Mouse (Mus musculus): ENCODE results near the gene Syn3.

The Syn3 gene

GRCm38 (mm10) chr10:86416806-86417205, 81.9 kb downstream of the Syn3 start:
- peak; percentile 21 for DNase-seq

GRCm38 (mm10) chr10:86410868-86411267, 87.8 kb downstream of the Syn3 start:
- DNase-seq: peak; percentile 19

DNA sequence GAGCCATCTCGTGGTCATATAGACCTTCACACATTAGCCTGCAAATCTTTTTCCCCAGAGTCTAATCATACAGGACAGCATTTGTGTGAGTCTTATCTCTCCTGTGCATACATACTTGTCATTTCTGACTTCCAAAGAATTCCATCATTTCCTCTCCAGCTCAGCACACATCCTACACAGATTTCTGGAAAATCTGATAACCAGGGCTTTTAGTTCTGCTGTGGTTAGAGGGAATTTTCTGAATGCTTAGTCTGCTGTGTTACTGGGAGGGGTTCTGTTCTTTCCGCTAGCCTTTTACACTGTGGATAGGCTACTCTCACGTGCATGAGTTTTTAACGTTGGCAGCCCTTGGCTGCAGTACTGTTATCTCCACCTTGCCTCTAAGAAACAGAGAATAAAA, 91.7 kb downstream of the Syn3 start:
- no peak for DNase-seq

DNA sequence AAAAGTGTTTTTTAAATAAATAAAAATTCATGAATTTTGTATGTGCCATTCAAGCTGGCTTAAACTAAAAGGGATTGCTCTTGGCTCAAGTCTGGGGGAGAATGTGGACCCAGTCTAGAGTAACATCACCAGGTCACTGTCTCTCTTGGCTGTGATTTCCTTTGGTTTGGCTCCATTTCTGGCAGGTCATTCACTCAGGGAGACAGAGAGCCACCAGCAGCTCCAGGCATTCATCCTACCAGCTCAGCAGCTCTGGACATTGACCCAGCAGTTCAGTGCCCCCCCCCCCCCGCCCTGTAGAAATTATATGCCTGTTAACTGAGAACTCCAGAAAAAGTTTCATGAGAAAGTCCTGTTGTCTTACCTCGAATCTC, 100.4 kb downstream of the Syn3 start:
- DNase-seq: no peak

DNA sequence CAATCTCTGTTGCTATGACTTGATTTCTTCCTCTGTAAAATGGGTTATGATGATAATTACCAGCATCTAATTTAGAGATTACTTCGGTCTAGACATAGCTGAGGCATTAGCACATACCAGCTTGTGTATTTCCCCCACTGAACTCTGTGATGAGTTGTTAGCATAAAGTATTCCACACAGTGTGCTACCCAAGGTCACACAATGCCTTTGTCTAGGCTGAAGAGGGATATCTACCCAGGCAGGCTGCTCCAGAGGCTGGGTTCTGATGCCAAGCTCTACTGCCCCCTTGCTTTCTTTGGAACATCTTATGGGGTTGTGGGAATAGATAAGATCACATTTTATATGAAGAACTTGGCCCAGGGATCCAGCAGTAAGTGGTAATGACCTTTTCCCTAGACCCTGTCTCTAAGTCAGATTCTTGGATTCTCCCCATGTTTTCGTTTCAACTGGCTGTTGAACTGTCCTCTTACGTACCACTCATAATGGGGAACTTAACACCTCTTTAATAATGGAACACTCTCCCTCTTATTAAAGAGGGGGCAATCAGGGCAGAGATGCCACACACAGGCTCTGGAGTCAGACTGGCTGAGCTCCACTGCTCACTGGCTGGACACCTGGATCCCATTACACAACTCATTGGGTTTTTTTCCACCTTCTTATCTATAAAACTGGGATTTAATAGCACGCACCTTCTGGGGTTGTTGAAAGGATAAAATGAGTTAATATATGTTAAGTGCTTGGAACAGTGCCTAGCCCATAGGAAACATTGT, 100.9 kb downstream of the Syn3 start:
- DNase-seq: no peak

GRCm38 (mm10) chr10:86392399-86392798, 106.3 kb downstream of the Syn3 start:
- DNase-seq: no peak

- DNase-seq: peak; percentile 19
Observed at GRCm38 (mm10) chr10:86389913-86390312, 108.8 kb downstream of the Syn3 start.

DNA sequence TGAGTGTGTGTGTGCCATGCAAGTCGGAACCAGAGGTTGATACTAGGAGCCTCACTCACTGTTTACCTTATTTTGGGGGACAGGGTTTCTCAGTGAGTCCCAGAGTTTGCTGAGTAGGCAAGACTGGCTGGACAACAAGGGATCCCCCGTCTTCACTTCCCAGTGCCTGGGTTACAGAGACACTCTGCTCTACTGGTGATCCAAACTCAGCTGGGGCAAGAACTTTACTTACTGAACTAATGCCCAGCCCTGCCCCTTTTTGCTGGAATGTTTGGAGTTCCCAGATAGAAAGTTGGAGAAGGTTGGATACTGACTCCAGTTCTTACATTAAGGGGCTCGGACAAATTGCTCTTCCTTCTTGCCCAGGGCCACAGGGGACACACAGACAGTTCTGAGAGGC, 109.3 kb downstream of the Syn3 start:
- DNase-seq: no peak

DNA sequence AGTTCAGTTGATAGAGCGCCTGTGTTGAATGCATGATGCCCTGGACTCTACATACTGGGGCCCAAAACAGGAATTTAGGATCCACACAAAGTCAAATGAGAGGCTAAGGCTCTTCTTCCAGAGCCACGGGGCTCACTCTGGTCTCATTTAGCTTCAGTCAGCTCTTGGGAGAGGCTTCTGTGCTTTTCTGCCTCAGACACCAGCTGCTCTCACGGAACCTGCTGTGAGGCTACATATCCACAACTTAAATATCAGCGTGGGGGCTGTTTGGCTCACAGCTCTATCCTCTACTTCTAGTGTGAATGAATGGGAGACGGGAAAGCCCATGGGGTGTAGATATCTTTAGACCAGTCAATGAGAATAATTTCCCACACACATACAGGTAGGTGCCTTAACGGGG, 109.9 kb downstream of the Syn3 start:
- no peak for DNase-seq

DNA sequence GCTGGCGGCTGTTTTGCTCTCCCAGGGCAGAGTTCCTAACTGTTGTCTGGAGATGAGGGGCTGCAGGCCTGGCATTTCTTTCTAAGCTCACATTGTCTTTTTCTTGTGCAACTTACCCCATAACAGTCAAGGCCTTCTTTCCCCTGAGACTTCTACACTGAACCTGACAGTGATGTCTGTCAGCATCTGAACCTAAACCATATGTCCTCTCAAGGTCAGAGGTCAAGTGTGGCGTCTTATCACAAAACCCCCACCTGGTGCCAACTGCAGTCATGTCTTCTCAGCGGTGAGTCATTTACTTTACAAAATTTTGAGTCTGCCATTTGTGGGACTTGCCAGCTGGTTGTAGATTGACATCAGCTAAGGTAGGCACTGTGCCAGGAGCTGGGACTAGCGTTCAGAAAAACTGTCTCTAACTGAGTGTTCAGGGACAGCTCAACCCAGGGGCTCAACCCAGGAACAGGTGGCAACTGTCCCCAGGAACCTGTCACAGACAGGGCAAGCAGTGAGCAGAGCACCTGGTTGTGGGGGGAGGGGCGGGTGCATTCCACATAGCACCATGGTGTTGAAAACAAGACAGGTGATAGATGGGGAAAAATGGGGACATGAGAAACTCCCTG, 110.8 kb downstream of the Syn3 start:
- DNase-seq: peak; percentile 24

DNA sequence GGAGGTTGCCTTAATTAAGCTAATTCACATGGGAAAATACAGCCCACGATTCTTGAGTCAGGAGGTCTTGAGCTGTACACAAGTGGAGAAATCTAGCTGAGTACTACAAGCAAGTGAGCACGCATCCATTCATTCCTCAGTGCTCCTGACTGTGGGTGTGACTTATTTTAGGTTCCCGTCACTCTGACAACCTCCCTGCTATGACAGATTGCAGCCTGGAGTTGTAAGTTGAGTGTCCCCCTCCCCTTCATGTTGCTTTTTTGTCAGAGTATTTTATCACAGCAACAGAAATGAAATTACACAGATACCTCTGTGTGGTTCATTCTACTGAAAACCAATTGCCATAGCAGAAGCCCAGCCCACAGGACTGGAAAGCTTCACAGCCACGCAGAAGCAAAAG, 112.5 kb downstream of the Syn3 start:
- DNase-seq: no peak

DNA sequence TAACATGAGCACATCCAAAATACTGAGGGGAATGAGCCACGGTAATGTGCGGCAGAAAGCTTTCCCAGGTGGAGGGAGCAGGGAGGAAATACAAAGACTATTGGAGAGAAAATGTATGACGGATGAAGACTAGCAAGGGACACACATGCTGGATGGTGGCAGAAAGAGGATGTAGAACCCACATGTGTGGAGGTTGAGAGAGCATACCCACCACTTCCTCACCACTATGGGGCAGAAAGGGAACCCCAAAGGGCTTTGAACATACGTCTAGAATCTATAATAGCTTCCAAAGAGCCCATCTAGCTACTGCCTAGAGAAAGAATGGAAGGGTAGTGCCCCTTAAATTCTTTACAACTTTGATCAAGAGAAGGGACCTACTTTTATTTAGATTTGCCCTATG, 113.0 kb downstream of the Syn3 start:
- DNase-seq: no peak

GRCm38 (mm10) chr10:86384655-86385054, 114.0 kb downstream of the Syn3 start:
- DNase-seq: no peak

DNA sequence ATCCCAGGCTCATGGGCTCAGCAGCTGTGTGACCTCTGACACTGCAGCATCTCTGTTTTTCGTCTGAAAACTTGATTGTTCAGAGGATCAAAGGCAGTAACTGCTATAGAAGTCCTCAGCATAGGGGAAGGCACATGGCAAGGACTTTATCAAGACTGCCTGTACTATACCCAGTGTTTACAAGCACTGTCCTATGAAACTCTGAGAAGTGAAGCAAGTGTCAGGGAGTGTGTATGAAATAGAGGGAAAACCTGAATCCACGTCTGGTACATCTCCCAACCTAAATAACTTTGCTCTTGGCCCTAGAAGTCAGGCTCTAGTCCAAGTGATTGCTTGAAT, 116.8 kb downstream of the Syn3 start:
- no peak for DNase-seq

GRCm38 (mm10) chr10:86381150-86381921, 117.4 kb downstream of the Syn3 start:
- DNase-seq: no peak

GRCm38 (mm10) chr10:86380626-86381025, 118.1 kb downstream of the Syn3 start:
- DNase-seq: no peak

DNA sequence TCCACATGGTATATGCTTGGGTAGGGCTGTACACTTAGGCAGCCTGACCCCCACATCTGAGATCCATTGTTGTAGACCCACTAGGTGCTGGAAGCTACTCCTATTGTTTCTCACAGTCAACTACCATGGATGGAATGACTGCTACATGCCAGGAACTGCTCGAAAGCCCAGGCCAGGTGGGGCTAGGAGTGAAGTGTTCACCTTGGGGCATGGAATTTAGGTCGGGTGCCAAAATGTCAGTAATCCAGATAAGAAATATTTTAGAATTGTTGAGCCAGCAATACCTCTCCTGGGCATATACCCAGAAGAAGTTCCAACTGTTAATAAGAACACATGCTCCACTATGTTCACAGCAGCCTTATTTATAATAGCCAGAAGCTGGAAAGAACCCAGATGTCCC, 119.9 kb downstream of the Syn3 start:
- peak; percentile 38 for DNase-seq

GRCm38 (mm10) chr10:86376392-86377185, 122.1 kb downstream of the Syn3 start:
- DNase-seq: peak; percentile 43

- DNase-seq: peak; percentile 50
Observed at GRCm38 (mm10) chr10:86375903-86376302, 122.8 kb downstream of the Syn3 start.

DNA sequence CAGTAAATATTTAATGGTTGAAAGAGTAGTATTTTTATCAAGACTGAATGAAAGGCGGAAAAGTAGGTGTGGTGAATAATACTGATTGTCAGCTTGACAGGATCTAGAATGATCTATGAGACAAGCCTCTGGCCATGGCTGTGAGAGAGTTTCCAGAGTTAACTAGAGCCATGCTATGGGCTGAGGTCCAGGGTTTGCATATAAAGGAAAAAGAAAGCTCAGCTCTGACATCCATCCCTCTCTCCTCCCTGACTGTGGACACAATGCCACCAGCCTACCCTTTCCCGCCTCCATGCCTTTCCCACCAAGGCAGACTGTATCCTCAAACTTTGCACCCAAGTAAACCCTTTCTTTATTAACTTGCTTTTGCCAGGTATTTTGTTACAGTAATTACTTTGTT, 124.6 kb downstream of the Syn3 start:
- no peak for DNase-seq

DNA sequence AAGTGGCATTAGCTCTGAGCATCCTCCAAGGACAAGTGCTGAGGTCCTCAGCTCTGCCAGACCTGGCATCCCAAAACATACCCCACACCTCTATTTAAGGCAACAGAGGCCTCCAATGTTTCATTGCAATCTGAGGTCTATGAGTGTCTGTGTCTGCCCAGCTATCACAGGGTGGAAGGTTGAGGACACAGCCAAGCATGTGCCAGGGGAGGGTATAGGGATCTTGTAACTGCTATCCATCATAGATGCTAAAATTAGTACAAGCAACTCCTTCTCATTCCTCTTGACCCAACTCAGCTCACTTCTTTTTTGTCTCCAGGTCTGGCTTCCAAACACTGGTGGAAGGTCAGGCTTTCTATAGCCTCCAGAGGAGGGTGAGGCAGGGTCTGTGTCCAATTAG, 127.1 kb downstream of the Syn3 start:
- no peak for DNase-seq

DNA sequence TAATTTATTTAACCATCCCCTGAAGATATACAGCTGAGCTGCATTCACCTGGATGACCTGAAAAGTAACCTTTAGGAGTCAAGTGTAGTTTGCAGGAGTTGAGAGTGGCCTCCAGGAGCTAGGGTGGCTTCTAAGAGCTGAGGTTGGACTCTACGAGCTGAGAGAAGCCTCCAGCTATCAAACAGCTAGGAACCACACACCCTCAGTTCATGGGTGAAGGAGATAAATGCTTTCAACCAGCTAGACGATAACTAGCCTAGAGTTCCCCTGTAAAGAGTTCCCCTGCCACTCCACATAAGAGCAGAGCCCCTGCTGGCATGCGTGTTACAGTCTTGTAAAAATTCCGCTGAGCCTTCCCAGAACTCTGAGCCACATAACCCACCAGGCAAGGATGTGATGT, 129.3 kb downstream of the Syn3 start:
- DNase-seq: no peak

- DNase-seq: peak; percentile 81
Observed at GRCm38 (mm10) chr10:86368811-86369210, 129.9 kb downstream of the Syn3 start.

Measured in lung, postnatal 10 days (tissue).